Mouse (Mus musculus): Measurements from ENCODE around the gene Thpo. TPM values are rescaled to one million over a fixed set of nuclear protein-coding genes. Genes with fewer than 3 reads are reported as not detected.

The Thpo gene
- polyA plus RNA-seq, 2 experiments = 0.78 to 3.8 TPM

DNA sequence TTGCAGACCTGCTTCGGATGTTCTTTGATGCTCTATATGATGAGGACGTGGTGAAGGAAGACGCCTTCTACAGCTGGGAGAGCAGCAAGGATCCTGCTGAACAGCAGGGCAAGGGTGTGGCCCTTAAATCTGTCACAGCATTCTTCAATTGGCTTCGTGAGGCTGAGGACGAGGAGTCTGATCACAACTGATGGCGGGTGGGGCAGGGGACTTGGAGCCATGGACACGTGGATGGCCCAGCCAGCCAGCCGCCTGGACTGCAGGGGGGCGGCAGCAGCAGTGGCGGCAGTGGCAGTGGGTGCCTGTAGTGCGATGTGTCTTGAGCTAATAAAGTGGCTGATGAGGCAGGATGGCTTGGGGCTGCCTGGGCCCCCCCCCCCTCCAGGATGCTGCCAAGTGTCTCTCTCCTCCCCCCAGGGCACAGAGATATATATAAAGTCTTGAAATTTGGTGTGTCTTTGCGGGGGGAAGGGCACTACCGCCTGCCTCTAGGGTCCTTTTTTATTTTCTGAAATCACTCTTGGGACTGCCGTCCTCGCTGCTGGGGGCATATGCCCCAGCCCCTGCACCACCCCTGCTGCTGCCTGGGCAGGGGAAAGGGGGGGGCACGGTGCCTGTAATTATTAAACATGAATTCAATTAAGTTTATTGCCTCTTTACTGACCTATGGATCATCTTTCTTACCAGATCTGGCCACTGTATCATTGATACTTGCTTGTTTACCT lies 41.9 kb downstream of the Thpo start:
- Histone ChIP-seq H3K36me3 (ENCODE audit: control insufficient read depth, insufficient read depth, low read length) (peaks cover 53% of the 10 kb centered on the region), H3K9me3 (ENCODE audit: control insufficient read depth, low read length) (no peaks in the 10 kb centered on the region), H3K27me3 (ENCODE audit: control insufficient read depth, insufficient read depth, low read length) (no peaks in the 10 kb centered on the region), H3K4me2 (replicated peaks; ENCODE audit: low read depth, low read length, severe bottlenecking) (peak overlapping the region; percentile 66; the same call in 1 of the 2 replicates), H3K4me1 (ENCODE audit: control insufficient read depth, insufficient read depth, low read length) (peaks cover 30% of the 10 kb centered on the region), H3K4me3 (replicated peaks; ENCODE audit: low read length) (peak overlapping the region; percentile 58; the same call in 1 of the 2 replicates), H3K9ac (ENCODE audit: low read depth, low read length, severe bottlenecking) (no peak overlapping the region), H3K27ac (replicated peaks; ENCODE audit: low read depth, low read length) (no peak overlapping the region)
- 42% methylated on average over 16 of the region's 16 CpGs for WGBS
- no peak for TF ChIP-seq POLR2A (IDR thresholded peaks at IDR 0.05; ENCODE audit: borderline replicate concordance, extremely low read depth, insufficient read depth, insufficient read length)
- DNase-seq (ENCODE audit: low spot score) (no peak), ATAC-seq (ENCODE audit: low FRiP score, low read depth) (no peak)

DNA sequence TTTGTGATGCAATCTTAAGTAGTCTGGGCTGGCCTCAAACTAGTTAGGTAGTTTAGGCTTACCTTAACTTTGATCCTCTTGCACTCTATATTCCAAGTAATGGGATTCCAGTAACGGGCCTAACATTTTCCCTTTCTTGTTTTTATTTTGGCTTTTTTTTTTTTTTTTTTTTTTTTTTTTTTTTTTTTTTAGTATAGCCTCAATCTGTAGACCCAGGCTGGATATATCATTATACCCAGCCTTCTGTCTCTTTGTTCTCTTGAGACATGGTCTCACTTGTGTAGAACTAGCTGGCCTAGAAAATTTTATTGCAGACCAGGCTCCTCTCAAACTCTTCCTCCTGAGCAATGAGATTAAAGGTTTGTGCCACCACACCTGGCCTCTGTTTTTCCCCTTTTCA lies 42.7 kb downstream of the Thpo start:
- H3K4me1 ChIP-seq (ENCODE audit: control insufficient read depth, insufficient read depth, low read length) = peaks cover 28% of the 10 kb centered on the region
- H3K27me3 ChIP-seq (ENCODE audit: control insufficient read depth, insufficient read depth, low read length) = no peaks in the 10 kb centered on the region
- WGBS = 57% methylated on average over 1 of the region's 1 CpGs
- no peak overlapping the region for H3K9ac ChIP-seq (ENCODE audit: low read depth, low read length, severe bottlenecking)
- H3K4me2 ChIP-seq (replicated peaks; ENCODE audit: low read depth, low read length, severe bottlenecking) = no peak overlapping the region
- ATAC-seq (ENCODE audit: low FRiP score, low read depth) (no peak), DNase-seq (ENCODE audit: low spot score) (no peak)
- H3K9me3 ChIP-seq (ENCODE audit: control insufficient read depth, low read length) = no peaks in the 10 kb centered on the region
- no peak overlapping the region for H3K27ac ChIP-seq (replicated peaks; ENCODE audit: low read depth, low read length)
- no peak overlapping the region for H3K4me3 ChIP-seq (replicated peaks; ENCODE audit: low read length)
- peaks cover 61% of the 10 kb centered on the region for H3K36me3 ChIP-seq (ENCODE audit: control insufficient read depth, insufficient read depth, low read length)
- TF ChIP-seq POLR2A (IDR thresholded peaks at IDR 0.05; ENCODE audit: borderline replicate concordance, extremely low read depth, insufficient read depth, insufficient read length) = no peak

DNA sequence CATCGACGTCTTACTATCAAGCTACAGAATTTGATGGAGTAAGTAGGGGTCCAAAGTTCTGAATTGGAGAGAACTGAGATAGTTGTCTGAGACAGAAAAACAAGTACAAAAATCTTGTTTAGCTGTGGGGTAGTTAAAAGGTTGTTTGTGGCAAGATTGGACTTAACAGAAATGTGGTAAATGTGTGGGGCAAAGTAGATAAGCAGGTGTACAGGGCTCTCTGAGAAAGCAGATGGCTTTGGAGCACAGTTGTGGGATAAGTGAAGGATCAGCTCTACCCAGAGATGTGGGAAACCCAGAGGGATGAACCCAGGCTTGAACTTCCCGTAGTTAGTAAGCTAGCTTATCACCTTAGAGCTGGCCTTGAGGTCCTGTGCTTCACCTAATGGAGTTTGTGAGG lies 43.5 kb downstream of the Thpo start:
- Histone ChIP-seq H3K27me3 (ENCODE audit: control insufficient read depth, insufficient read depth, low read length) (no peaks in the 10 kb centered on the region), H3K9me3 (ENCODE audit: control insufficient read depth, low read length) (no peaks in the 10 kb centered on the region), H3K4me3 (replicated peaks; ENCODE audit: low read length) (no peak overlapping the region), H3K36me3 (ENCODE audit: control insufficient read depth, insufficient read depth, low read length) (peaks cover 69% of the 10 kb centered on the region), H3K4me2 (replicated peaks; ENCODE audit: low read depth, low read length, severe bottlenecking) (no peak overlapping the region), H3K27ac (replicated peaks; ENCODE audit: low read depth, low read length) (no peak overlapping the region), H3K9ac (ENCODE audit: low read depth, low read length, severe bottlenecking) (no peak overlapping the region), H3K4me1 (ENCODE audit: control insufficient read depth, insufficient read depth, low read length) (peaks cover 22% of the 10 kb centered on the region)
- 90% methylated on average over 3 of the region's 3 CpGs for WGBS
- DNase-seq (ENCODE audit: low spot score) (no peak), ATAC-seq (ENCODE audit: low FRiP score, low read depth) (no peak)
- no peak for TF ChIP-seq POLR2A (IDR thresholded peaks at IDR 0.05; ENCODE audit: borderline replicate concordance, extremely low read depth, insufficient read depth, insufficient read length)

DNA sequence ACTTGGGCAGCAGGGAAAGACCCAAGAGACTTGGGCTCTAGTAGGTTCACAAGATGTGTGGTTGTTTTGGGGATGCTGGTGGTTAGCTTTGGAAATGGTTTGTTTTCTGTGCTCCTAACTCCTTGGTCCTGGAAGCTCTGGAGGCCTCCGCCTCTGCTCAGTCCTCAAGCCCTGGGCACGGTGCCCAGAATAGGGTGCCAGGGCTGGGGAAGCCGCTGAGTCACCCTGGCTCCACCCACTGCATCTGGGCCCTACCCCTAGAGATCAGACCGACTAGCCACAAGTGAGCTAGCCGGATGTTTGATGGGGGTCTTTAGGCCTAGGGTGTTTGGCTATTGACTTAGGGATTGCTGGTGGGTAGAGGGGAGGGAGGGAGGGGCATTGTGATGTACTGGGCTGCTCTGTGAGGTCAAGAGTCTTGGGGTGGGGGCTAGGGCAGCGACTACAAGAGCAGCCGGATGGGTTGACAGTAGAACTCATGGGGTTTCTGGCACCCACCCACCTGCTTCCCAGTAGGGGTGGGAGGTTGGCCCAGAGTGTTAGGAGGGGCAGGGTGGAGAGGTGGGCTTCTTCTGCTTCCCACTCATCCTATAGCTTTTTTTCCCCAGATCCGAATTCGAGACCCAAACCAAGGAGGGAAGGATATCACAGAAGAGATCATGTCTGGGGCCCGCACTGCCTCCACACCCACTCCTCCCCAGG lies 56.2 kb downstream of the Thpo start:
- H3K27me3 ChIP-seq (ENCODE audit: control insufficient read depth, insufficient read depth, low read length) = no peaks in the 10 kb centered on the region
- no peak overlapping the region for H3K4me3 ChIP-seq (replicated peaks; ENCODE audit: low read length)
- DNase-seq (ENCODE audit: low spot score) (no peak), ATAC-seq (ENCODE audit: low FRiP score, low read depth) (no peak)
- H3K27ac ChIP-seq (replicated peaks; ENCODE audit: low read depth, low read length) = no peak overlapping the region
- H3K9ac ChIP-seq (ENCODE audit: low read depth, low read length, severe bottlenecking) = no peak overlapping the region
- no peak overlapping the region for H3K4me2 ChIP-seq (replicated peaks; ENCODE audit: low read depth, low read length, severe bottlenecking)
- no peaks in the 10 kb centered on the region for H3K9me3 ChIP-seq (ENCODE audit: control insufficient read depth, low read length)
- no peak for TF ChIP-seq POLR2A (IDR thresholded peaks at IDR 0.05; ENCODE audit: borderline replicate concordance, extremely low read depth, insufficient read depth, insufficient read length)
- peaks cover 17% of the 10 kb centered on the region for H3K4me1 ChIP-seq (ENCODE audit: control insufficient read depth, insufficient read depth, low read length)
- H3K36me3 ChIP-seq (ENCODE audit: control insufficient read depth, insufficient read depth, low read length) = peaks cover 89% of the 10 kb centered on the region
- WGBS = 88% methylated on average over 10 of the region's 10 CpGs

DNA sequence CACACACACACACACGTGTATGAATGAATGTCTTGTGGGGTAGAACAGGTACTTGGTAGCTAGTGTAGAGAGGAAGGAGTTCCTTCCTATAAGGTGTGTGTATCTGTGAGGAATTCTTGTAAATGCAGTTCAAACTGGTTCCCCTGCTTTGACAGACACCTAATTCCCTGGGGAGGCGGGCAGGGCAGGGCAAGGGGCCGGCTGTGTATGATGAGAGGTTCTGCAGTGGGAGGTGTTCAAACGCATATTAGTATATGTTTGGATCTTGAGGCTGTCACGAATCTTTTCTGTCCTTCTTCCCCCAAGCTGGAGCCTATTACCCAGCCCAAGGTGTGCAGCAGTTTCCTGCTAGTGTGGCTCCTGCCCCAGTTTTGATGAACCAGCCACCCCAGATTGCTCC lies 56.9 kb downstream of the Thpo start:
- no peak for TF ChIP-seq POLR2A (IDR thresholded peaks at IDR 0.05; ENCODE audit: borderline replicate concordance, extremely low read depth, insufficient read depth, insufficient read length)
- Histone ChIP-seq H3K27ac (replicated peaks; ENCODE audit: low read depth, low read length) (no peak overlapping the region), H3K9me3 (ENCODE audit: control insufficient read depth, low read length) (no peaks in the 10 kb centered on the region), H3K36me3 (ENCODE audit: control insufficient read depth, insufficient read depth, low read length) (peaks cover 82% of the 10 kb centered on the region), H3K27me3 (ENCODE audit: control insufficient read depth, insufficient read depth, low read length) (no peaks in the 10 kb centered on the region), H3K4me2 (replicated peaks; ENCODE audit: low read depth, low read length, severe bottlenecking) (no peak overlapping the region), H3K9ac (ENCODE audit: low read depth, low read length, severe bottlenecking) (no peak overlapping the region), H3K4me3 (replicated peaks; ENCODE audit: low read length) (no peak overlapping the region), H3K4me1 (ENCODE audit: control insufficient read depth, insufficient read depth, low read length) (peaks cover 17% of the 10 kb centered on the region)
- DNase-seq (ENCODE audit: low spot score) = no peak
- 75% methylated on average over 5 of the region's 5 CpGs for WGBS
- no peak for ATAC-seq (ENCODE audit: low FRiP score, low read depth)

Measured in limb, embryonic 14.5 days (tissue).